Mouse (Mus musculus) hindbrain, embryonic 16.5 days (tissue): ENCODE measurements around the gene Naglu. TPM values are rescaled to one million over a fixed set of nuclear protein-coding genes. Genes with fewer than 3 reads are reported as not detected.

Source experiments
- ATAC-seq: fragments of 200-750 bp; cut with Nextera tagmentation; 2 replicates; pipeline ENCODE4 v1.8.0; 2017; ENCODE audit warnings: moderate TSS enrichment, moderate library complexity
- H3K27ac ChIP-seq: fragments of 300-500 bp; sonication (generic); 2 replicates; pipeline ENCODE4 v1.5.1; 2014; ENCODE audit warnings: low read depth, mild to moderate bottlenecking, control low read depth, low read length, moderate library complexity
- H3K27me3 ChIP-seq: fragments of 300-500 bp; sonication (generic); replicated peaks from 2 replicates; pipeline ENCODE4 v1.6.1; 2014; ENCODE audit warnings: low read length; ENCODE audit not compliant: control insufficient read depth, insufficient read depth
- H3K36me3 ChIP-seq: fragments of 300-500 bp; sonication (generic); 2 replicates; pipeline ENCODE4 v1.6.1; 2014; ENCODE audit warnings: mild to moderate bottlenecking, low read length, moderate library complexity, mixed read lengths; ENCODE audit not compliant: control insufficient read depth, insufficient read depth
- H3K4me1 ChIP-seq: fragments of 300-500 bp; sonication (generic); 2 replicates; pipeline ENCODE4 v1.6.1; 2014; ENCODE audit warnings: low read depth, low read length; ENCODE audit not compliant: control insufficient read depth, insufficient read depth
- H3K4me2 ChIP-seq: fragments of 300-500 bp; sonication (generic); 2 replicates; pipeline ENCODE4 v1.6.1; 2014; ENCODE audit warnings: mild to moderate bottlenecking, low read length, control low read depth, moderate library complexity
- H3K4me3 ChIP-seq: fragments of 300-500 bp; sonication (generic); 2 replicates; pipeline ENCODE4 v1.5.1; 2014; ENCODE audit warnings: mild to moderate bottlenecking, low read length, control low read depth, moderate library complexity
- H3K9ac ChIP-seq: fragments of 300-500 bp; sonication (generic); 2 replicates; pipeline ENCODE4 v1.6.1; 2014; ENCODE audit warnings: low read depth, mild to moderate bottlenecking, control low read depth, low read length, moderate library complexity
- H3K9me3 ChIP-seq: fragments of 300-500 bp; sonication (generic); 2 replicates; pipeline ENCODE4 v1.6.1; 2014; ENCODE audit warnings: mild to moderate bottlenecking, low read length, moderate library complexity; ENCODE audit not compliant: control insufficient read depth
- WGBS: fragments of 180-500 bp; shearing (Covaris S2); extraction: QIAGEN DNeasy Blood & Tissue Kit; methylation state at CpG from one replicate; pipeline ENCODE4 v1.1.7; 2014; 5-methylcytosine and 5-hydroxymethylcytosine counted together
- polyA plus RNA-seq: library from polyadenylated mRNA; unstranded; fragments of >200 nt; fragmentation: Nextera tagmentation; extraction: Ambion mirVana; gene quantifications from 2 replicates; pipeline ENCODE4 v1.2.1, GENCODE M21; 2015

Gene Naglu
- polyA plus RNA-seq, 1 experiment from 2014 or later, result 13.9 TPM

DNA sequence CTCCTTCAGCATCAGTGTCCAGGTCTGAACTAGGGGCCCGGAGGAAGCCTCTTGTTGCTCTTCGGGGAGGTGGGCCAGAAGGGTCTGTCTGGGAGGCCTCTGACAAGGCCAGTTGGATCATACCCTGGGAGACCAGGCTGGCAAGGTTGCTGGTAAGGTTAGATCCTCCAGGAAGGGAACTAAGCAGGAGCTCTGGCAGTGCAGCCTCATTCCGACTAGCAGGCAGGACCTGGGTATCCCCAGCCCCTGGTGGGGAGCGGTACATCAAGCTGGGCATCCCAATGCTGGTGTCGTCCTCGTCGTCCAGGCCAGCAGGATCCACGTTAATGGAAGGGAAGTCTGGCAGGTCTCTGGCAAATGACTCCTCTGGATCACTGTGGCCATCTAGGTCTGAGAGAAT, 28.4 kb downstream of the Naglu start:
- Histone ChIP-seq H3K4me2 (no peak overlapping the region), H3K27ac (no peak overlapping the region), H3K9ac (no peak overlapping the region), H3K9me3 (no peaks in the 10 kb centered on the region), H3K36me3 (peaks cover 43% of the 10 kb centered on the region), H3K27me3 (no peaks in the 10 kb centered on the region), H3K4me1 (peaks cover 11% of the 10 kb centered on the region), H3K4me3 (no peak overlapping the region)
- ATAC-seq, result no peak
- 90% methylated on average over 8 of the region's 8 CpGs for WGBS

DNA sequence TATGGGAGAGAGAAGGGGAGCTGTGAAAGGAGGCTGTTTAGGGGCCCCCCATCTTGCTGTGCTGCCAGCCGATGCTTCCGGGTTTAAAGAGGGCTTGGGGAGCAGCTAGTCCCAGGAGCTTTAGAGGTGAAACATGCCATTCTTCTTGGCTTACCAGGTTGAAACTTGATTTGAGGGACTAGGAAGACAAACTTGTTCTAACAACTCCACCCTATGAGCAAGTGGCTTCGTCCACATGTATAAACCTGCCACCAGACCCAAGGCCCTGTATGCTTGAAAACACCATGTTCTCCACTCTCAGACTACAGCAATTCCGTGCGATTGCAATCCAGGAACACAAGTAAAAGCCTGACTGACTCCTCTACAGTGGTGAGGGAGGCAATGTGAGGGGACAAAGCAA, 33.2 kb downstream of the Naglu start:
- Histone ChIP-seq H3K4me2 (no peak overlapping the region), H3K9ac (no peak overlapping the region), H3K4me3 (no peak overlapping the region), H3K27me3 (no peaks in the 10 kb centered on the region), H3K4me1 (no peaks in the 10 kb centered on the region), H3K9me3 (no peaks in the 10 kb centered on the region), H3K27ac (no peak overlapping the region), H3K36me3 (peaks cover 33% of the 10 kb centered on the region)
- ATAC-seq, result no peak
- 94% methylated on average over 5 of the region's 5 CpGs for WGBS

DNA sequence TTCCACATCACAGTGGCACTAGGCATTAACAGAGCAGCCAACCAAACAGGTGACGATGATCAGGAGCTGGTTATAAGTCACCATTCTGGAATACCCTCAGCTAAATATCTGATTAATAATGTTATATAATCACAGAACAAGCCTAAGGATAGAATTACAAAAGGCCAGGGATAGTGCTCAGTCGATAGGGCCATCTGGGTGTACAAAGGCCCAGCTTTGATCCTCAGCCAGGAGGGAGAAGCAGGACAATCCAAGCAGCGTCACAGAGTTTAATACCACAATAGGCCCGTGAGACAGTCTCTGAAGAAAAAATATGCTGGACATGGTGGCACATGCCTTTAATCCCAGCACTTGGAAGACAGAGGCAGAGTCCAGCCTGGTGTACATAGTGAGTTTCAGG, 39.5 kb downstream of the Naglu start:
- WGBS, result 54% methylated on average over 4 of the region's 4 CpGs
- no peaks in the 10 kb centered on the region for H3K36me3 ChIP-seq
- H3K4me1 ChIP-seq, result no peaks in the 10 kb centered on the region
- H3K27me3 ChIP-seq, result no peaks in the 10 kb centered on the region
- H3K4me2 ChIP-seq, result no peak overlapping the region
- no peak for ATAC-seq
- H3K27ac ChIP-seq, result no peak overlapping the region
- no peak overlapping the region for H3K9ac ChIP-seq
- H3K4me3 ChIP-seq, result no peak overlapping the region
- no peaks in the 10 kb centered on the region for H3K9me3 ChIP-seq

DNA sequence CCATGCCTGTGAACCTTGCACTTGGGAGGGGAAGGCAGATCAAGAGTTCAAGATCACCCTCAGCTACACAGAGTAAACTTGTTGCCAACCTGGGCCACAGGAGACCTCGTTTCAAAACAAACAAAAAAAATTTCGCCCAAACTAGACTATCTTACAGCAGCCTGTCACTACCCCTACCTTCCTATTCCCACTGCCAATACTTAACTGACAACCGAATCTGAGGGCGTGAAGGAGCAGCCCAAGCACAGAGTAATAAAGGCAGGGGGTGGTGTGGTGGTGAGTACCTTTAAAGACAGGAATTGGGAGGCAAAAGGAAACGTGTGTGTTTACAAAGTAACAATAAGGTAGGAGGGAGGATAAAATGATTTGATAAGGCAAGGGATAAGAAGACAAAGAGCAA, 40.9 kb downstream of the Naglu start:
- Histone ChIP-seq H3K4me1 (peaks cover 3% of the 10 kb centered on the region; the same call in 1 of the 2 replicates), H3K9ac (no peak overlapping the region), H3K4me2 (no peak overlapping the region), H3K27me3 (no peaks in the 10 kb centered on the region), H3K4me3 (no peak overlapping the region), H3K27ac (no peak overlapping the region), H3K36me3 (no peaks in the 10 kb centered on the region), H3K9me3 (no peaks in the 10 kb centered on the region)
- 67% methylated on average over 5 of the region's 5 CpGs for WGBS
- ATAC-seq, result no peak

DNA sequence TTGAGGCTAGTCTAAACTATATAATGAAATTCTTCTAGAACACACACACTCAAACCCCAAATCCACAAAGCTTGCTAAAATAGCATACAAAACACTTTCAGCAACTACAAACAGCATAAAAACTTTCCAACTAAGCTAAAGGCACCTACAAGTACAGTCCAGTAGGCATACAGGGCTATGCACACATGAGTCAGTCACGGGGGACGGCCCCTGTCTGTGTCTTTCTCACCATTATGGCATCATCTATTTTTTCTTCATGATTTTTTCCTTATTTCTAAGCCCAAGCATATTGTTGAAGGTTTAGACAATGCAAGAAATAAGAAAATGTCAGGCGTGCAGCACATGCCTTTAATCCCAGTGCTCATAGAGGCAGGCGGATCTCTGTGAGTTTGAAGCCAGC, 41.4 kb downstream of the Naglu start:
- Histone ChIP-seq H3K27ac (no peak overlapping the region), H3K27me3 (no peaks in the 10 kb centered on the region), H3K4me3 (no peak overlapping the region), H3K4me1 (peaks cover 6% of the 10 kb centered on the region), H3K9ac (no peak overlapping the region), H3K4me2 (no peak overlapping the region), H3K9me3 (no peaks in the 10 kb centered on the region), H3K36me3 (no peaks in the 10 kb centered on the region)
- 92% methylated on average over 4 of the region's 4 CpGs for WGBS
- ATAC-seq, result no peak

DNA sequence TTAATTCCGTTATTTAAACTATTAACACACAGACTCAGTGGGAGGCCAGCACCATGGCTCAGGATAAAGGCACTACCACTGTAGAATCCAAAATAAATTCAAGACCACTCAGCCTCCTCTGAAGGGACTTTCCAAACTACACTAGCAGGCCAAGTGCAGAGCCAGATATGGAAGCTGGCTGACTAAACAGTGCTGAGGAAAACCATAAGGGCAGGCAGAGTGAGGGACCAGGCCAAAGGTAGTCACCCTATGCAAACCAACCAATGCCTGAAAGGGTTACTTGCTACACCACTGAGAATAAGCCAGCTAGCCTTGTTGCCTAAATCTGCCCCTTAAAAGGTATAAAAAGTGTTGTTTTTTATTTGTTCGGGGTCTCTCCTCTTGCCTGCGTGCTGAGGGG, 42.4 kb downstream of the Naglu start:
- 89% methylated on average over 3 of the region's 3 CpGs for WGBS
- Histone ChIP-seq H3K4me1 (peaks cover 6% of the 10 kb centered on the region), H3K9ac (no peak overlapping the region), H3K27ac (no peak overlapping the region), H3K27me3 (no peaks in the 10 kb centered on the region), H3K9me3 (no peaks in the 10 kb centered on the region), H3K36me3 (no peaks in the 10 kb centered on the region), H3K4me2 (no peak overlapping the region), H3K4me3 (no peak overlapping the region)
- no peak for ATAC-seq

DNA sequence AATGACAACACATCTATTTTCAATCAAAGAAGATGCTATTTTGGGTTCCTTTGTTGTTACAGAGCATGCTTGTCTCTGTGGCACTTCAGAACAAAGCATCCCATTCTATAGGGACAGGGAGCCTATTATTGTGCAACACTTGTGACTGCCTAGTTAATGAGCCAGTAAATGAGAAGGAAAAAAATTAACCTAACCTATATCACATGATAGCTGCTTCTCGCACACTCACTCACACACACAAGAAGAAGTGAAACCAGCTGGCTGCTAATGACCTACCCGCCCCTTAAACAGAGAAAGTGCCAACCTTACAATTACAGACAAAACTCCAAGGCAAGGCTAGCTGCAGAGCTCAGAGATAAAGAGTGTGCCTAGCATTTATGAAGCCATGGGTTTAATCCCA, 45.8 kb downstream of the Naglu start:
- WGBS, result 35% methylated on average over 2 of the region's 2 CpGs
- Histone ChIP-seq H3K27me3 (no peaks in the 10 kb centered on the region), H3K4me1 (peaks cover 24% of the 10 kb centered on the region), H3K9ac (no peak overlapping the region), H3K4me2 (no peak overlapping the region), H3K27ac (no peak overlapping the region; the same call in 1 of the 2 replicates), H3K9me3 (no peaks in the 10 kb centered on the region), H3K4me3 (no peak overlapping the region), H3K36me3 (no peaks in the 10 kb centered on the region)
- ATAC-seq, result no peak

DNA sequence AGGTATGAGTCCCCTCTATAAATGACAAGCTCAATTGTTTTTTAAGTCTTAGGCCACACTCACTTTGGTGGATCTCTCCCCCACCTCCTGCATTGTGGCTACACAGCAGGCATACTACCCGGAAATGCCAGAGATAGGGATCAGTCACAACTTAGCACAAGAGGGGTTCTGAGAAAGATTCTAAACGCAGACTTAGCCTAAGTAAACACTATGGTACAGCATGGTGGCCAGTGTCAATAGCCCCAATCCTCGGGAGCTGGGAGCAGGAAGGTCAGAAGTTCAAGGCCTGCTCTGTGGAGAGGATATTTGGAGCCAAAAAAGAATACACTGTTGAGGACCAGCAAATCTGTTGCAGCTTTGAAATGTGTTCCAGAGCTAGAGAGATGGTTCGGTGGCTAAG, 48.3 kb downstream of the Naglu start:
- Histone ChIP-seq H3K27me3 (no peaks in the 10 kb centered on the region), H3K4me2 (peak overlapping the region; percentile 95), H3K9me3 (no peaks in the 10 kb centered on the region), H3K27ac (no peak overlapping the region), H3K4me1 (peaks cover 32% of the 10 kb centered on the region), H3K9ac (peak overlapping the region; percentile 99), H3K36me3 (no peaks in the 10 kb centered on the region; the same call in 1 of the 2 replicates), H3K4me3 (peak overlapping the region; percentile 99; the same call in 1 of the 2 replicates)
- no peak for ATAC-seq
- WGBS, result 57% methylated on average over 4 of the region's 4 CpGs

DNA sequence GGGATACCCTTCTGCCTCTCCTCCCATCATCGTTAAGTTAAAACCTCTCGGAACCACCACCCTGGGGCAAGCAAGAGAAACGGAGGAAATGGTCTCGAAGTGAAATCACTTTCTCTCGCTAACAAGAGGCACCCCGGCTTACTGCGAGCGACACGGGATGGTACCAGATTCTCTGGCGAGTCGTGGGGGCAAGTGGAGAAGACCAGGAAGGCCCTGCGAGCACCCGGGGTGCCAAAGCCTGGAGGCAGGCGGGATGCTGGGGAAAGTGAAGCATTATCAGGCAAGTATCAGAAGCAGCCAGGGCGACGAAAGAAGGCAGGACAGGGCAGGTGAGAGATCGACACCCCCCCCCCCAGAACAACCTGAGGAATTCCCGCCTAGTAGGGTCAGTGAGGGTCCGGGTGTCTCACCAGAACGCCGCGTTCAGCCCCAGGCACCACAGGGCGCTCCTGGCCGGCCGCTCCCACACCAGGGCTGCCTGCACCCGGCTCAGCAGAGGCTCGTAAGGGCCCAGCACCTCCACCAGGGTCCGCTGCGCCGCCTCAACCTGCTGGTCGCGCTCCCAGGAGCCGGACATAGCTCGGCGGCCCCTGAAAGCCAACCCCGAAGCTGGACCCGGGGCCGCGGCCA, 49.4 kb downstream of the Naglu start:
- Histone ChIP-seq H3K27ac (peak overlapping the region; percentile 93), H3K36me3 (no peaks in the 10 kb centered on the region; the same call in none of the 2 replicates), H3K4me2 (peak overlapping the region; percentile 95), H3K4me1 (peaks cover 32% of the 10 kb centered on the region), H3K9me3 (no peaks in the 10 kb centered on the region), H3K27me3 (no peaks in the 10 kb centered on the region), H3K9ac (peak overlapping the region; percentile 99), H3K4me3 (peak overlapping the region; percentile 99)
- ATAC-seq, result peak; percentile 74
- WGBS, result under 1% methylated on average over 36 of the region's 39 CpGs
